Mouse (Mus musculus): ENCODE results near the gene Tnrc18.

- no peak for TF ChIP-seq CTCF (IDR thresholded peaks at IDR 0.05; ENCODE audit: borderline replicate concordance, control insufficient read depth, extremely low read depth, insufficient read depth, low read length, poor library complexity)
- TF ChIP-seq POLR2A (IDR thresholded peaks at IDR 0.05; ENCODE audit: control insufficient read depth, extremely low read depth, insufficient read depth, low read length, poor library complexity): no peak
Measured at GRCm38 (mm10) chr5:142739941-142740340, 77.5 kb downstream of the Tnrc18 start.
